Mouse (Mus musculus) layer of hippocampus, adult 8-10 months (tissue): Measurements from ENCODE around the gene Gm14322. TPM values are rescaled to one million over a fixed set of nuclear protein-coding genes. Genes with fewer than 3 reads are reported as not detected.
A peak's percentile ranks its signal among the peaks of the same experiment; 100 is the strongest.
"Not testable (repeated sequence)": the region's sequence is repeated elsewhere in the genome, so short reads cannot be mapped to it uniquely, and the experiment has no call there.

Experiments used
- DNase-seq, 2 experiments: peaks; one replicate each; pipeline ENCODE4 v3.0.0; 2022; ENCODE audit warnings: low spot score in 2 of 2
- total RNA-seq, 4 experiments: library from RNA; stranded (reverse); gene quantifications; 2 replicates each; pipeline ENCODE4 v1.2.4; 2022

Gm14322 gene
- total RNA-seq, result 10 to 100 TPM; 28.5 to 41.3 (median 36.1) TPM

- DNase-seq, result peak; percentile 61 to 68
These were observed at the start of gene Gm14322 for GRCm38 (mm10) chr2:177758941-177759558. TSS of gene Gm14322 (plus strand) at chr2:177759288.

GRCm38 (mm10) chr2:177741487-177741886, 17.6 kb upstream of the Gm14322 start:
- DNase-seq, result not testable (repeated sequence)

GRCm38 (mm10) chr2:177787351-177787750, 28.3 kb downstream of the Gm14322 start:
- DNase-seq, result not testable (repeated sequence)

GRCm38 (mm10) chr2:177806170-177806569, 47.1 kb downstream of the Gm14322 start:
- not testable (repeated sequence) for DNase-seq

Other genes starting within 250 kb of the Gm14322 start
- gene Gm14406, start 181.1 kb upstream of the Gm14322 start, total RNA-seq, result under 1 TPM in 3 of 4 experiments, not detected in 1; 0.30 to 0.67 (median 0.52) TPM
- gene Gm14325, start 81.0 kb downstream of the Gm14322 start, total RNA-seq, result 100 to 1,000 TPM; 119 to 179 (median 147) TPM
- 10 to 100 TPM in 1 of 4 experiments, 1 to 10 TPM in 3; 5.4 to 10.4 (median 6.4) TPM for gene Gm14327, start 137.8 kb downstream of the Gm14322 start, total RNA-seq
- 1 to 10 TPM in 3 of 4 experiments, under 1 TPM in 1; 0.64 to 1.3 (median 1.1) TPM for gene Zfp972, start 166.3 kb downstream of the Gm14322 start, total RNA-seq
- gene Gm14326, start 198.0 kb downstream of the Gm14322 start, total RNA-seq, result 10 to 100 TPM; 57.9 to 76.8 (median 68.9) TPM